Mouse (Mus musculus) brain, embryonic 14.5 days (tissue): Measurements from ENCODE around the gene Itga5.
"Not testable (repeated sequence)": the region's sequence is repeated elsewhere in the genome, so short reads cannot be mapped to it uniquely, and the experiment has no call there.

Experiments
- CTCF ChIP-seq: fragments of 200-500 bp; IDR thresholded peaks from 2 replicates; pipeline ENCODE4 v1.5.1; 2012; ENCODE audit warnings: inconsistent platforms, mild to moderate bottlenecking, moderate library complexity, borderline replicate concordance; ENCODE audit not compliant: insufficient read depth, insufficient read length; ENCODE audit errors: extremely low read depth
- POLR2A ChIP-seq: fragments of 200-500 bp; IDR thresholded peaks from 2 replicates; pipeline ENCODE4 v1.6.1; 2012; ENCODE audit warnings: mild to moderate bottlenecking, inconsistent platforms, borderline replicate concordance; ENCODE audit not compliant: poor library complexity, insufficient read depth, insufficient read length, severe bottlenecking; ENCODE audit errors: extremely low read depth

GRCm38 (mm10) chr15:103405586-103405985 lies 39.0 kb upstream of the Itga5 start:
- TF ChIP-seq CTCF, POLR2A: not testable (repeated sequence)
